Mouse (Mus musculus) embryonic facial prominence, embryonic 14.5 days (tissue): ENCODE measurements around the gene Wnk2. TPM values are rescaled to one million over a fixed set of nuclear protein-coding genes. Genes with fewer than 3 reads are reported as not detected.

Source experiments
- ATAC-seq: fragments of 200-750 bp; cut with Nextera tagmentation; 2 replicates; pipeline ENCODE4 v1.8.0; 2017; ENCODE audit warnings: low read depth, moderate number of reproducible peaks, moderate TSS enrichment
- DNase-seq: peaks from one replicate; pipeline ENCODE4 v3.0.0-alpha.2; 2015; ENCODE audit warnings: low spot score
- H3K27ac ChIP-seq: fragments of 300-500 bp; sonication (generic); replicated peaks from 2 replicates; pipeline ENCODE4 v1.5.1; 2014; ENCODE audit warnings: low read depth, mild to moderate bottlenecking, low read length, moderate library complexity
- H3K27me3 ChIP-seq: fragments of 300-500 bp; sonication (generic); replicated peaks from 2 replicates; pipeline ENCODE4 v1.6.1; 2014; ENCODE audit warnings: low read length; ENCODE audit not compliant: control insufficient read depth, insufficient read depth
- H3K36me3 ChIP-seq: fragments of 300-500 bp; sonication (generic); 2 replicates; pipeline ENCODE4 v1.6.1; 2014; ENCODE audit warnings: low read length, mixed read lengths; ENCODE audit not compliant: control insufficient read depth, insufficient read depth
- H3K4me1 ChIP-seq: fragments of 300-500 bp; sonication (generic); 2 replicates; pipeline ENCODE4 v1.6.1; 2014; ENCODE audit warnings: antibody characterized with exemption, low read length; ENCODE audit not compliant: control insufficient read depth, insufficient read depth
- H3K4me2 ChIP-seq: fragments of 300-500 bp; sonication (generic); 2 replicates; pipeline ENCODE4 v1.6.1; 2014; ENCODE audit warnings: low read depth, mild to moderate bottlenecking, low read length, moderate library complexity, mixed read lengths
- H3K4me3 ChIP-seq: fragments of 300-500 bp; sonication (generic); 2 replicates; pipeline ENCODE4 v1.5.1; 2014; ENCODE audit warnings: low read depth, mild to moderate bottlenecking, low read length
- H3K9ac ChIP-seq: fragments of 300-500 bp; sonication (generic); 2 replicates; pipeline ENCODE4 v1.6.1; 2014; ENCODE audit warnings: low read depth, mild to moderate bottlenecking, low read length, moderate library complexity, mixed read lengths
- H3K9me3 ChIP-seq: fragments of 300-500 bp; sonication (generic); 2 replicates; pipeline ENCODE4 v1.6.1; 2016; ENCODE audit warnings: low read length; ENCODE audit not compliant: control insufficient read depth
- WGBS: fragments of 180-500 bp; shearing (Covaris S2); extraction: QIAGEN DNeasy Blood & Tissue Kit; methylation state at CpG from one replicate; pipeline ENCODE4 v1.1.7; 2014; 5-methylcytosine and 5-hydroxymethylcytosine counted together
- polyA plus RNA-seq: library from polyadenylated mRNA; unstranded; fragments of >200 nt; fragmentation: Nextera tagmentation; extraction: Ambion mirVana; gene quantifications from 2 replicates; pipeline ENCODE4 v1.2.1, GENCODE M21; 2014

Gene Wnk2
- polyA plus RNA-seq, 1 experiment from 2014 or later, result 3.1 TPM

DNA sequence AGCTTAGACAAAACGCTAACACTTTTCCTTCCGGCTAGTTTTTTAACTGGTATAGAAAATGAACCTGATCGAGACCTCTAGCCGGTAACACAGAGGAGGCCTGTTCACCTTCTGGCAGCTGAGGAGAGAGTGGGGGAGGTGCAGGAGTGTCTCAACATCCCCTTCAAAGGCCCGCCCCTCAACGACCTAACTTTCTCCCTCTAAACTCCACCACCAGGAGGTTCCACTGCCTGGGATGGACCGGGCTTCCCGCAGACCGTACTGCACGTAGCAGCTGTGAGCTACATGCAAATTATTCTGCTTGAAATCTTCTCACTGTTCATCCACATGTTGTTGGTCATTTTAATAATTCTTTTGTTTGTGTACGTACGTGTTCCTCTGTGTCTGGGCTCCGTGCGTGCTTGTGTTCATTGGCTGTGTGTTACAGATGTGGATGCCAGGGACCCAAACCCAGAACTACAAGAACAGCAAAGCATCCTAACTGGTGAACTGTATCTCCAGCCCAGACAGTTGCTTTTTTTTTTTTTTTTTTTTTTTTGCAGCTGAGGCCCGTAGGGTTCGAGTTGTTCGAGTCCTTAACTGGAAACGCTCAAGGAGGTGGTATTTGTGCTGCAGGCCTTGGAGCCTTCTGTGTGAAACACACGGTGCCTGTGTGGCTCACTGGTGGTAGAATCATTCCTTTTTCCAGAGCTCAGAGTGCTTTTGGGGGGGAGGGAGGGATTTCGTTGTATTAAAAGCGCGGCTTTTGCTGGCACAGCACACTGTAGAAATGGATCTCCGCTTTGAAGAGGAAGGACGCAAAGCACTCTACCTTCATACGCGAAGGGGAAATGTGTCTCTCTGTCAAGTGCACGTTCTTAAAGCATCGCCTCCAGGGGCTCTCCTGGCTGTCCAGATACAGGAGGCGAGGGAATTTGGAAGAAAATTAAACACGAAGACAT is 132.2 kb downstream of the Wnk2 start:
- Histone ChIP-seq H3K9ac (peak overlapping the region; percentile 52), H3K4me1 (peaks cover 25% of the 10 kb centered on the region)

DNA sequence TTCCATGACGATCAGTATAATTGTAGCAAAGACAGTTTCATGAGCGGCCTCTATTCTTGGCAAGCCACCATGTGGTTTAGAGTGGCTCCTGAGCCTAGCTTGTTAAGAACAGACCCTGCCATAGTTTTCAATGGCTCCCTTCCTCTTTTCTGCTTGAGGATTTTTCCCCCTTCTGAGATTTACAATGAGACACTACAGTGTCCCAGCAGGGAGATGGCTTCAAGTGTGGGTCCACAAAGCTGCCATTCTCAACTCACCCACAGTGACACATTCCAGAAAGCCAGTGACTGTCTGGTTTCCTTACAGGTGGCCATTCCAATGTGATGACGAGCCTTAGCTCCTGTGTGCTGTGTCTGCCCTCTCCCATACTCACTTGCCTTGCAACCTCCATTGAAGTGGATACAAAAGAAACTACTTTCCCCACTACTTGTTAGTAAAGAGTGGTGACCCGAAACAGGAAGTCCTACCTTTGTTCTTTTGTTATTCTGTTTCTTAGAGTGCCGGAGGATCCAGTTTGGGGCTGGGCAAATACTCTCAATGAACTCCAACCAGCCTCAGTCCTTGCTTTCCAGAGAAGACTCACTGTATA is 134.5 kb downstream of the Wnk2 start:
- Histone ChIP-seq H3K27me3 (no peaks in the 10 kb centered on the region), H3K4me1 (peaks cover 25% of the 10 kb centered on the region), H3K27ac (peak overlapping the region; percentile 52; the same call in 1 of the 2 replicates), H3K9ac (no peak overlapping the region), H3K4me3 (no peak overlapping the region), H3K9me3 (peaks cover 6% of the 10 kb centered on the region; the same call in 1 of the 2 replicates), H3K36me3 (no peaks in the 10 kb centered on the region), H3K4me2 (no peak overlapping the region)
- peak; percentile 80 for DNase-seq
- 42% methylated on average over 5 of the region's 5 CpGs for WGBS
- no peak for ATAC-seq

More for the DNA sequence above, 132.2 kb downstream of the Wnk2 start:
- peak; percentile 62 for ATAC-seq
- H3K27ac ChIP-seq, result peak overlapping the region; percentile 90
- peaks cover 6% of the 10 kb centered on the region; the same call in 1 of the 2 replicates for H3K9me3 ChIP-seq
- H3K27me3 ChIP-seq, result no peaks in the 10 kb centered on the region
- 3% methylated on average over 30 of the region's 30 CpGs for WGBS
- peak overlapping the region; percentile 16 for H3K4me3 ChIP-seq
- H3K36me3 ChIP-seq, result no peaks in the 10 kb centered on the region
- DNase-seq, result peak; percentile 85
- H3K4me2 ChIP-seq, result peak overlapping the region; percentile 64

DNA sequence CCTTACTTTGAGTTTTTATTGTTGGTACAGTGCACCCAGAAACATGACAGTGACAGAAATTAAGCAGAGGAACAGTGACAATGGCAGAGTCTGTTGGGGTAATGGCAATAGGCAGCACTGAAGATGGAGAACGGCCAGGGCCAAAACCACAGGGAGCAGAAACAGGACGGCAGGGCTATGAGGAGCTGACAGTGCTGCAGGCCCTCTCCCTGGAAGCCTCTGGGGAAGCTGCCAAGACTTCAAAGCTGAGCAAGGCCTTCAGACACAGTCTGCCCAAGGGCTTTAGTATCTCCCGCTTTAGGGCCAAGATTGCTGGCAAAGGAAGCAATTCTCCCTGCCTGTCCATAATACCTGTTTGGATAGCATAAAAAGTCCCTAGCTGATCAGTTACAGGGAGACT is 146.1 kb downstream of the Wnk2 start:
- ATAC-seq (no peak), DNase-seq (no peak)
- H3K4me1 ChIP-seq, result no peaks in the 10 kb centered on the region
- no peaks in the 10 kb centered on the region for H3K9me3 ChIP-seq
- no peaks in the 10 kb centered on the region for H3K27me3 ChIP-seq
- H3K4me3 ChIP-seq, result no peak overlapping the region
- 37% methylated on average over 3 of the region's 3 CpGs for WGBS
- no peaks in the 10 kb centered on the region for H3K36me3 ChIP-seq
- no peak overlapping the region for H3K27ac ChIP-seq
- H3K9ac ChIP-seq, result no peak overlapping the region
- H3K4me2 ChIP-seq, result no peak overlapping the region

DNA sequence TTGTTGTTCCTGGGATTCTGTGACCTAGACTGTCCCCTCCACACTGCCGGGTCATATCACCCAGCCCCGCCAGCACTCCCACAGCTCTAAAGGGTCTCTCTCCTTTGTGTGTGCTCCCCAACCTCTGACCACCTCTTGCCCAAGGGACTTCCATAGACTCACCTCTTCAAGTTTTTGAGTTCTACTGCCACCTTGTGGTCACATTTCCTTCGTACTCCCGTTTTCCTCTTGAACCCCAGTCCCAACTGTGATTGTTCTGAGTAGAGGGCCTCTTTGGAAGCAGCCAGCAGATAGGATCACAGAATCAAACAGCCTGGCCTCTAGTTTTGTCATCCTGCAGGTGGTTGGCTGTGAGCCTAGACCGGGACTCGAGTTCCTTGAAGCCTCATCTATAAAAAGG is 149.2 kb downstream of the Wnk2 start:
- Histone ChIP-seq H3K4me1 (no peaks in the 10 kb centered on the region), H3K9ac (no peak overlapping the region), H3K27ac (no peak overlapping the region), H3K4me2 (no peak overlapping the region), H3K4me3 (no peak overlapping the region), H3K9me3 (no peaks in the 10 kb centered on the region), H3K27me3 (no peaks in the 10 kb centered on the region), H3K36me3 (no peaks in the 10 kb centered on the region)
- DNase-seq, result peak; percentile 77
- 16% methylated on average over 6 of the region's 6 CpGs for WGBS
- ATAC-seq, result peak; percentile 26; the same call in 1 of the 2 replicates

DNA sequence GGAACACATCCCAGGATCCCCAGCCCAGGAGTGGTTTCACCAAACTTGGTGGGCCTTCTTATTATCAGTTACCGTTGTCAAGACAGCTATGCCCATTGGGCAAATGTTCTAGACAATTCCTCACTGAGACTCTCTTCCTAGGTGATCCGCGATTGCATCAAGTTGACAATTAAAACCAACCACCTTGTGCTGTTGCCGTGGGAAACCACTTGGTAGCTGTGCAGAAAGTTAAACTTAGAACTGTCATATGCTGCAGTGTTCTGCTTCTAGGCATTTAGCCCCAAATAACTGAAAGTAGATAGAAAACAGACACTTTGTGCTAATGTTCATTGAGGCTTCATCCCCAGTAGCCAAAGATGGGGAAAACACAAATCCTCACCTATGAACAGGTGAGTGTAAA is 151.1 kb downstream of the Wnk2 start:
- Histone ChIP-seq H3K4me1 (no peaks in the 10 kb centered on the region), H3K4me2 (no peak overlapping the region), H3K27ac (no peak overlapping the region), H3K36me3 (no peaks in the 10 kb centered on the region), H3K27me3 (no peaks in the 10 kb centered on the region), H3K9me3 (no peaks in the 10 kb centered on the region), H3K9ac (no peak overlapping the region), H3K4me3 (no peak overlapping the region)
- WGBS, result 81% methylated on average over 4 of the region's 4 CpGs
- ATAC-seq, result no peak
- DNase-seq, result no peak

DNA sequence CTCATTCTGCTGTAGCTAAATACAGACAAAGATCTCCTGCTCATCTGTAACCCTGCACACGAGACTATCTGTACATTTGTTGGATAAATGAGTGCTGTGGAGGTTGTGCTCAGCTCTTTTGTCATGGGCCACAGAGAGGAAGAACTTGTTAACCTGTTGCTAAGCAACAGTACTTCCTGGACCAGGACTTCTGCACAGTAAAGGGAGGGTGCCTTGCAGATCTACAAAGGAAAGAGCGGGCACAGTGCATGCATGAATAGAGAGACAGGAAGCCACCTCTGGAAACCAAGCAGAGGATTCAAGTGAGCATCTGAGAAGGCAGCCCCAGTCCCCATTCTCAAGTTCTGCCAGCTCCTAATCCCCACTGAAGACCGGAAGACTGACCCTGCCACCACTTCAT is 152.9 kb downstream of the Wnk2 start:
- peak; percentile 58 for DNase-seq
- ATAC-seq, result no peak
- Histone ChIP-seq H3K36me3 (no peaks in the 10 kb centered on the region), H3K4me3 (no peak overlapping the region), H3K9me3 (no peaks in the 10 kb centered on the region), H3K9ac (no peak overlapping the region), H3K27ac (no peak overlapping the region), H3K4me2 (no peak overlapping the region), H3K27me3 (no peaks in the 10 kb centered on the region), H3K4me1 (no peaks in the 10 kb centered on the region)
- 30% methylated on average over 3 of the region's 3 CpGs for WGBS

DNA sequence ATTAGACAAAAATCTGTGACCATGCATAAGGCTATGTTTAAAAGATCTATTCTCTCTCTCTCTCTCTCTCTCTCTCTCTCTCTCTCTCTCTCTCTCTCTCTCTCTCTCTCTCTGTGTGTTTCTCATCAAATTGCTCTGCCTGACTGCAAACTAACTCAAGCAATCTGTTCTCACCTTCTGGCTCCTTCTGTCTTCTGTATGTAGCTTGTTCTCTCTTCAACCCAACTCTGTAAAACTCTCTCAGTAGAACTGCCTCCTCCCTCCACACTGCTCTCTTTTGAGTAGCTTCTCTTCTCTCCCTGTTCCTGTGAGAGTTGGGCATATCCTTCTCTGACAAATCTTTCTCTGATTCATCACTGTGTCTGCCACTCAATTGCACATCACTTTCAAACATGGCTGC is 154.9 kb downstream of the Wnk2 start:
- DNase-seq, result no peak
- no peak overlapping the region for H3K27ac ChIP-seq
- H3K4me2 ChIP-seq, result no peak overlapping the region
- H3K9me3 ChIP-seq, result no peaks in the 10 kb centered on the region
- H3K27me3 ChIP-seq, result no peaks in the 10 kb centered on the region
- H3K4me3 ChIP-seq, result no peak overlapping the region
- no peak for ATAC-seq
- H3K4me1 ChIP-seq, result no peaks in the 10 kb centered on the region
- no peak overlapping the region for H3K9ac ChIP-seq
- H3K36me3 ChIP-seq, result no peaks in the 10 kb centered on the region

DNA sequence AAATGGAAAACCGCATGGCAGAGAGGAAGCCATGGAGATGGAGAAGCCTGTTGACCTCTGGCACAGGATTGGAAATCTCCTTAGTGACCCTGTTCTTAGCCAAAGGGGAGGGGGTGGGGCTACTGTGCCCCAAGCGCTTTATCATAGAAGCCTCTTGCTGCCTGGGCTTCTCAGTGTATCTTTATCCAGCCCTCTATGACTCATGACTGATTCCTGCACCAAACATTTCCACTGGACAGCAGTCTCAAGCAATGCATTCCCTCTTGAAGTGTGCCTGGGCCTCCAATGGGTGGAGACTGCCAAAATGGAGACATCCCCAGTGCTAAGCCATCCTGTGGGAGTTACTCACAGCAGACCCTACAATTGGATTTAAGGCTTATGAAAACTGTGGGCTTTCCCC is 157.7 kb downstream of the Wnk2 start:
- H3K27ac ChIP-seq, result no peak overlapping the region
- H3K4me2 ChIP-seq, result no peak overlapping the region
- no peaks in the 10 kb centered on the region for H3K4me1 ChIP-seq
- no peak overlapping the region for H3K4me3 ChIP-seq
- DNase-seq (no peak), ATAC-seq (no peak)
- H3K36me3 ChIP-seq, result no peaks in the 10 kb centered on the region
- H3K9me3 ChIP-seq, result no peaks in the 10 kb centered on the region
- H3K27me3 ChIP-seq, result no peaks in the 10 kb centered on the region
- H3K9ac ChIP-seq, result no peak overlapping the region
- 84% methylated on average over 2 of the region's 2 CpGs for WGBS
